Mouse (Mus musculus): Measurements from ENCODE around the gene Tusc2. TPM values are rescaled to one million over a fixed set of nuclear protein-coding genes. Genes with fewer than 3 reads are reported as not detected.

Gene Tusc2
- 19.4 and 22.3 TPM in 2 replicates for polyA plus RNA-seq (2012; rRNA removed)

DNA sequence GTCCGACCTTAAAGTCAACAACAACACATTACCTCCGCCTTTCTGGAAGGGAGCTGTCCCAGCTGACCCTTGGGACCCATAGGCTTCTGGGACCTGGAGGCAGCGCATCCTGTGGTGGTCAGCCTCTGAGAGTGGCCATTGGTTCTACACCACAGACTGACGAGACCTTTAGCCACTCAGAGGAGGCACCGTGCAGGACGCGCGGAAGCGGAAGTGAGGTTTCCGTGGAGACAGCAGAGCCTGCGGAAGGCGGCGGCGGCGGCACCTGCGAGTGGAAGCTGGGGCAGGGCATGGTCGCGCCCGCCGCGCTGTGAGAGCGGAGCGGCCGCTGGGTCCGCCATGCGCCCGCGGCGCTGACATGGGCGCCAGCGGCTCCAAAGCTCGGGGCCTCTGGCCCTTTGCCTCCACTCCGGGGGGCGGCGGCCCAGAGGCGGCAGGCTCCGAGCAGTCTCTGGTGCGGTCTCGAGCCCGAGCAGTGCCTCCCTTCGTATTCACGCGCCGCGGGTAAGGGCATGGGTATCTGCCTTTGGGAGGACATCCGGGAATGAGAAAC is at the start of gene Tusc2:
Gene Tusc2 (plus strand): TSS at position 227 of the 553 bp plus-strand sequence.

DNA sequence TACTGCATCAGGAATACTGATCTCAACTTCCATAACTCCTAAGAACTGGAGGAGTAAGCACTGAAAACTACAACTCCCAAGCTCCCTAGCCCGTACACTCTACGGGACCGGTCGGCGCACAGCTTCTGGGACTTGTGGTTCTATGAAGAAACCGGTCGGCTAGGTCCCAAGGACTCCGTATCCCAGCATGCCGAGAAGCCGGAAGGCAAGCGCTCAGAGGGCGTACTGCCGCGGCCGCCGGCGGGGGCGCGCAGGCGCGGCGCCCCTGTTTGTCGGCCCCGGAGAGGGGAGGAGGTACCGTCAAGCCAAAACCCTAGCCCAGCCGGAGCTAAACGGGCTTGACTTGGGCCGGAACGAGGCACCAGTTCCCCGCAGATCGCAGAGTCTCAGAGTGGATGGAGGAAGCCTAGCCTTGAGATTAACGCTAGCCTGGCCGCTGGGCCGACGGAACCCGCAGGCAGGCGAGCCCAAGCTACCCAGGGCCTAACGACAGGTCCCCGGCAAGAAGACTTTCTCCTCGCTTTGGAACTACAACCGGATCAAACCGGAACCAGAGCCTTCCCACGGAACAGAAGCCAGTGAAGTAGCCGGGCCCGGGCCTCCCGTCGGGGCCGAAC is 29.2 kb upstream of the Tusc2 start, which contains the start of gene Tmem115:
Gene Tmem115 (plus strand): TSS at position 155 of the 617 bp plus-strand sequence.

DNA sequence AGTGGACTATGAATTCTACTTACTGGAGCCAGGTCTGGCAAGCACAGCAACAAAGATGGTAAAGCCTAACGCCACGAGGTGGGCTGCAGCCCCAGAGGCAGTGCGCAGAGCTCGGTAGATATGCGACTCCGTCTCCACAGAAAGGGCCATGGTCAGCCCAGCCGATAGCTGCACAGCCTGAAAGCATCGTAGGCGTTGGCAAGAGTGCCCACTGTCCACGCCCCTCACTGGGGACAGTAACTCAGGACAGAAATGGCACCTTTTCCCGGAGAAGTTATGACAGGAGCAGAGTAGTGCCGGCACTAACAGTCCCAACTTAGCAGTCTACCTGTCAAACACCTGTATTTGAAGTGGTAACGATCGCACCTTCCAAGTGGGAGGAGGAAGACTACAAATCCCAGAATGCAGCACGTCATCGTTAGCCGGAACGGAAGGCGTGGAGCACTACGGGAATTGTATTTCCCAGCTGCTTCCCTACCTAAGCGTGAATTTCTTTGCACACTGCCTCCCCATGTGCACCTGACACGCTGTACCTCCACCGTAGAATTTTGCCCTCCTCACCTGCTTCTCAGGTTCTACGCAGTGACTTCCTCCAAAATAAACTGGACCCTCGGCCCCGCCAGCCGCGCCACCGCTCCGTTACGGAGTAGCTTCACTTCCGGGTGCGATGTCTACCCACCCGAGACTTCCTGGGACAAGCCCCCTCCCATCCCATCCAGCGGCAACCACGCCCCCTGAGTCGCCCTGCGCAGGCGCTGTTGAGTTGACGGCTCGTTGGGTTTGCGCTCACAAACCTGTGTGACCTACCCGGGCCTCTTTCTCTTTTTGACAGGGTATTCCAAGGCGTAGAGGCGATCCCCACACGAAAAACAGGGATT is 21.3 kb upstream of the Tusc2 start, which contains the start of the genes Cyb561d2 and Nprl2:
Gene Cyb561d2 (minus strand): TSS at position 720 of the 878 bp plus-strand sequence.
Gene Nprl2 (plus strand): TSS at position 753 of the 878 bp plus-strand sequence.

DNA sequence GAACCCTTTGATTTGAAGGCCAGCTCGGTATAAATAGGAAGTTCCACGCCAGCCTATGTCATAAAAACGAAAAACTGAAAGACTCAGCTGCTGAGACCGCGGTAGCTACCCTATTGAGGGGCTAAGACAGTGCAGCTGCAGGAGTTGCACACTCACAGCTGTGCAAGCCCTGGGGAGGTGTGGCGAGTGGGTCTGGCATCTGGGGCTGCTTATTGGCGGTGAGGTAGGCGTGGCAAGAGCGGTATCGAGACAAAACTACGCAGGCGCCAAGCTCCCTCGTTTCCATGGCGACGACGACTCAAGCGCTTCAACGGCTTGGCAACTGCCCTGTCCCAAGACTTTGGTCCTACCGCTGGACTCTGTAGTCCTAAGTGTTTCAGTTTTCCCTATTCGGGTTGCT is 16.0 kb upstream of the Tusc2 start, which contains the start of gene Zmynd10:
Gene Zmynd10 (plus strand): TSS at position 273 of the 400 bp plus-strand sequence.

DNA sequence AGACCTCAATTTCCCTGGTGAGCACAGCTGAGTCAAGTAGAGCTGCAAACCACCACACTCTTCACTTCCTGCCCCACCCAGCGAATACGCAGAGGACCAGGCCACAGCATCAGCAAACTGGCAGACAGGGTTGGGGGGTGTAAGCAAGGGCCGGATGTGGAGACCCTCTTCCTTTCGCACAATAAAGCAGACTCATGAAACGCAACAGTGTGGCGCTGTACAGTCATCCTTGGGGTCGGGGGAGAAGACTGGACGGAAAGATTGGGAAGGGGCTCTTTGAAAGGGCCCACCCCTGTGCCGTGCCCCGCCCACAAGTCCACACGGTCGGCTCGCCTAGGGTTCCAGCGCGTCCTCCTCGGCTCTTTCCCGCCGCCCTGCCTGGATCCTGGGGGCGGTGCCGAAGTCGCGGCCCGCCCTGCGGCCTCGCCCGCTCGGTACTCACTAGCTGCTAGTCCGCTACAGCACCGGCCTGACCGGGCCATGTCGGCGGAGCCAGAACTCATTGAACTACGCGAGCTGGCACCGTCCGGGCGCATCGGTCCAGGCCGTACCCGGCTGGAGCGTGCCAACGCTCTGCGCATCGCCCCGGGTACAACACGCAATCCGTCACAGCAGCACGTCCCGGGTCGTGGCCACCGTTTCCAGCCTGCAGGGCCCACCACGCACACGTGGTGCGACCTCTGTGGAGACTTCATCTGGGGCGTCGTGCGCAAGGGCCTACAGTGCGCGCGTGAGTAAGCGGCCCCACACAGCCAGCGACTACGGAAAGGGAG is 11.8 kb upstream of the Tusc2 start, which contains the start of gene Rassf1:
Gene Rassf1 (plus strand): TSS at position 439 of the 773 bp plus-strand sequence.

DNA sequence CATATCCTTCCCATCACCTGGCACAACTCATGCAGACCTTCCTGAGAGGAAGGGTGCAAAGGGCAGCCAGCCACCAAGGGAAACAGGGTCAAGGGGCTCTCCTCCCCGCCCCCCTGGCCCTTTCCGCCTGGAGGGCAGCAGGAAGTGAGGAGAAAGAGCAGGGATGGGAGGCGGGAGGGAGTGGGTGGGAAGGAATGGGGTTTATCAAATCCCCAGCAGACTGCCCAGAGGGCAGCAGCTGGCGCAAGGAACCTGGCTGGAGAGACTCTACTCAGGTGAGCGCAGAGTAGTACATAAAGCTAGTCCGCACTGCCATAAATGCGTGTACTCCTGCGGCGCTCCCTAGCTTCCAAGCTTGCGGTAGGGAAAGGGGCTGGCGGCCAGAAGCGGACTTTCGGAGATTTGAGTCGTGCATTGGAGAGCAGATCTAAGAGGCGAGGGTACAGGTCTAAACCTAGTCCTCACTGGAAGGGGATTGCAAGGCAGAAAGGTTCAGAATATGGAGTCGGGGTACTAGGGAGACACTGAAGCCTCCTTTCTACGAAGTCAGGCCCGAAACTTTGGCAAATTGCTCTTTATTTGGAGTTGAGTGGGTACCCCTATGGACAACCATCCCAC is 4.8 kb downstream of the Tusc2 start, which contains the start of gene Hyal2:
Gene Hyal2 (plus strand): TSS at position 244 of the 618 bp plus-strand sequence.

DNA sequence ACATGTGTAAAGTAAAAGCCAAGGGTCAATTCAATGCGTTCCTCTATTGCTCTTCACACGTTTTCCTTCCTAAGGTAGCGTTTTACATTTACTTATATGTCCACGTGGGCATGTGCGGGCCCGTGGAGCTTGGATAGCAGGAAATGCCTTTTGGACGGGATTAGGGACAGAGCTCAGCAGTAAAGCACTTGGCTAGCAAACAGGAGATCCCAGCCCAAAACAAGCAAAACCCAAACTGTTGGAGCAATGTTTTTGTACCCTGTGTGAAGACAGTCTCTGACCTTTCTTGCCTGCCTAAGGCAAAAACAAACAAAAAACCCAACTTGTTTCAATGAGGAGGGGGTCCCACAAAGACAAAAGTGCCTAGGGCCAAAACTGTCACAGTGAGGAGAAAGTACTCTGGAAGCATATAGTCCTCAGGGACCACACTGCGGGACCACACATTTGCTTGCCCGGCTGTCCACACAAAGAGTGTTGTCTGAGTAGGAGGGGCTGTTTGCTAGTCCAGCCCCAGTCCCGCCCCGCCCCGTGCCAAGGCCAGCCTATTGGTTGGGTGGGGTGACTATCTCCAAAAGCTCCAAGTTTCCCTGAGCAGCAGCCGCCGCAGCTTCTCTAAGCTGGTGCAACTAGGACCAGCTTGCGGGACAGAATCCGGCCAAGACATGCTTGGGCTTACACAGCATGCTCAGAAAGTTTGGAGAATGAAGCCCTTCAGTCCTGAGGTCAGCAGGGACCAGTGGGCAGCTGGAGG is 13.5 kb downstream of the Tusc2 start, which contains the start of gene Hyal1:
Gene Hyal1 (plus strand): TSS at position 571 of the 751 bp plus-strand sequence.

DNA sequence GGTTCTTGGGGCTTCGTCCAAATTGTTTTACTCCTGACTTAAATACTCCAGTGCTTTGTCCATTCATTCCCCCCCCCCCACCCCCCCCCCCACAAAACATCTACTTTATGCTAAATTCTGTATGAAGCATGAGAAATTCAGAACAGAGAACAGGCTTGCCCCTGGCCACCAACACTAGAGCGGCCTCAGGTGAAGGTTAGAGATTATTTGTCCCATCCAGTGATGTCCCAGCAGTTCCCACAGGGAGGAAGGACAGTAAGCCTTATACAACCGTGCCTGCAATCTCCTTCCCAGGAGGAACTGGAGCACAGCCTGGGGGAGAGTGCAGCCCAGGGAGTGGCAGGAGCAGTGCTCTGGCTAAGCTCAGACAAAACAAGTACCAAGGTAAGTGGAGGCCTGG is 15.5 kb downstream of the Tusc2 start, which contains the start of gene Naa80:
Gene Naa80 (plus strand): TSS at position 301 of the 400 bp plus-strand sequence.

DNA sequence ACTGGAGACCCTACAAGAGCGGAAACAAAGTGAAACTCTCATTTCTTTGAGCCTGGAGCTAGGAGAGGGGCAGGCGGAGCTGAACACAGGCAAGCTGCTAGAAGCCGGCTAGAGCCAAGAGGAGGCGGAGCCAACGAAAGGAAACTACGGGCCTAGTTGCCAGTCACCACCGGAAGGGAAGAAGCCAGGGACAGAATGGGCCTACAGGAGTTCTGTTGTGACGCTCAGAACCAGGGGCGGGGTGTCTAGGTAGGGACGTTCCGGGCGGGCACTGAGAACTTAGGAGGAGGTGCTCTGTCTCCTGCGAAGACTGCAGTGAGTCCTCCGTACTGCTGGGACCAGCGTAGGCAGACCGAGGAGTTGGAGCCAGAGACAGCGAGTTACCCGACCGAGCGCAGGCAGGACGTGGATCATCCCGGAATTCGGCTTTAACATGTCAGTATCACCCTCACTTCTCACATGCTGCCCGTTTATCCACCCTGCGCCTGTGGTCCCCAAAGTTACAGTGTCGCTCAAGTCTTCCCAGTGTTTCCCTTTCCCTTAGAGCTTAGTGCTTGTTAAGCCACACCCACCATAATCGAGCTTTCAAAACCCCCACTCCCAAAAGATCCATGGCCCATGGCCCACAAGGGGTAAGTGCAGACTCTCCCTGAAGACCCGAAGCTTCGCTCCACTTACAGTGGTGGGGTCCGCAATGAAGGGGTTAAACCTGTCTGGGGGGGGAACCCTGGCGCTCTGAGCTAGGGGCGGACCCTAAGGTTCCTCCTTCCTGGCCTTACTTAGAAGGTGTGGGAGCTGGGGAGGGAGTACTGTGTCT is 17.7 kb downstream of the Tusc2 start, which contains the start of gene Hyal3:
Gene Hyal3 (plus strand): TSS at position 318 of the 817 bp plus-strand sequence.

DNA sequence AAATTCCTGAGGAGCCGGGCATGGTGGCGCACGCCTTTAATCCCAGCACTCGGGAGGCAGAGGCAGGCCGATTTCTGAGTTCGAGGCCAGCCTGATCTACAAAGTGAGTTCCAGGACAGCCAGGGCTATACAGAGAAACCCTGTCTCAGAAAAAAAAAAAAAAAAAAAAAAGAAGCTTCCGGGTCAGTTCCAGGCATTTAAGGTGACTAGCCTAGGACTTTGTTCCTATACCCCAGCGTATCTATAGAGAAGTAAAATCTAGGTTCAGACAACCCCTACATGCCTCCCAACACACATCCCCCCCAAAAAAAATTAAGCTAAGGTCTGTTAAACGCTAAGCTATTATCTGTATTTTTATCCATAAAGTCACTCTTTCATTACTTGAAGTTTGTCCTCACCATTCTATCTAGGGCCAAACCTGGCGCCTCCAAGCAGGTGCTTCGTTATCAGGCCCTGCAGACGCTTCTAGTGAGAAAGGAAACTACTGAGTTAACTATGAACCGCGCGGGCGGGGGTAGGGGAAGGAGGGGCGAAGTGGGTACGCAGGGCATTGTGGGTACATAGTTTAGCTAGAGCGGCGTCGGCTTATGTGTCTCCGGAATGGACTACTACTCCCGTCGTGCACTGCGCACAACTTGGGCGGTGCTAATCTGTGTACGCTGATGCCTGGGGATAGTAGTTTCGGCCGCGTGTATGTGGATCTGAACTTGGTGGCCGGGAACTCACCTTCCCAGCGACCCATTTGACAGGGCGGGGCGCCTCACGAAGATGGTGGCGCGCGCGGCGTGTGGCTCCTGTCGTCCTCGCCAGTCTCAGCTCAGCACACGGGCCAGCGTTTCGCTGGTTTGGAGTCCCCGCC is 24.1 kb downstream of the Tusc2 start, which contains the start of gene Ifrd2:
Gene Ifrd2 (plus strand): TSS at position 669 of the 859 bp plus-strand sequence.

DNA sequence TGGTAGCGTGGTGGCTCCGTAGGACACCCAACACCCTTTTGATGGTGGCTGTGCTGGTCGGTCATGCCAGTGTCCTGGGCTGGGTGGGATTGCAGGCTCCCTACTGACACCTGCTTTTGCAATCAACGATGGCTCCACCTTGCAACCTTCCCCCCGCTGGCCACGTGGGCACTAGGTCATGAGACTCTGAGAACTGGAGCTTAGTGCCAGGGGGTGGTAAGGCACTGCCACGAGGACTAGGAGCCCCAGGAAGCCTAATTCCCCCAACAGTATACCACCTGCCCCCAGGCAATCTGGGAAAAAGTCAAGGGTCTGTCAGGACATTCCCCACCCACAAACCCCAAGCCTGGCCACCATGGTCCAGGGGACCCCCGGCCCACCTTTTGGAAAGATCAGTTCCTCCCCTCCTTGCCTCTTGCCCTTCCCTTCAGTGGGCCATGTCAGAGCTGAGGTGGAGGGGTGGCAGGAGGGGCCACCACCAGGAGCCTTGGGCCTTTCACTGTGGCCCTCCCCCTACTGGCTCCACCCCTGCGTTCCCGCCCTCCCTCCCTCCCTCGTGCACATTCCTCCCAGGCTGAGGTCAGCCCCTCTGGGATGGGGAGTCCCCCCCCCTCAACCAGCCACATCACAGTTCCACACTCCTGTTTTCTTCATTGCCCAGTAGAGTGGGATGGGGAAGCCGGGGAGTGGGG is 45.8 kb downstream of the Tusc2 start, which contains the start of gene Sema3b:
Gene Sema3b (minus strand): TSS at position 489 of the 692 bp plus-strand sequence.

Other genes starting within 250 kb of the Tusc2 start
- gene Hemk1, start 224.9 kb upstream of the Tusc2 start, polyA plus RNA-seq (2012; rRNA removed), result 2.7 and 3.2 TPM in 2 replicates
- 0.07 and 0.10 TPM in 2 replicates for gene 6430571L13Rik, start 222.7 kb upstream of the Tusc2 start, polyA plus RNA-seq (2012; rRNA removed)
- gene Cacna2d2, start 163.6 kb upstream of the Tusc2 start, polyA plus RNA-seq (2012; rRNA removed), result 0.02 and 0.03 TPM in 2 replicates
- gene Tmem115, start 29.3 kb upstream of the Tusc2 start, polyA plus RNA-seq (2012; rRNA removed), result 6.5 and 7.8 TPM in 2 replicates
- gene Cyb561d2, start 21.1 kb upstream of the Tusc2 start, polyA plus RNA-seq (2012; rRNA removed), result 9.6 and 9.8 TPM in 2 replicates
- gene Nprl2, start 21.0 kb upstream of the Tusc2 start, polyA plus RNA-seq (2012; rRNA removed), result 9.9 and 10.8 TPM in 2 replicates
- 0.14 and 0.29 TPM in 2 replicates for gene Zmynd10, start 16.0 kb upstream of the Tusc2 start, polyA plus RNA-seq (2012; rRNA removed)
- 14.2 and 15.7 TPM in 2 replicates for gene Rassf1, start 11.7 kb upstream of the Tusc2 start, polyA plus RNA-seq (2012; rRNA removed)
- gene Hyal2, start 4.7 kb downstream of the Tusc2 start, polyA plus RNA-seq (2012; rRNA removed), result 19.0 and 20.3 TPM in 2 replicates
- gene Hyal1, start 13.7 kb downstream of the Tusc2 start, polyA plus RNA-seq (2012; rRNA removed), result 1.1 and 1.3 TPM in 2 replicates
- gene Naa80, start 15.6 kb downstream of the Tusc2 start, polyA plus RNA-seq (2012; rRNA removed), result 9.6 and 12.1 TPM in 2 replicates
- 0.44 and 0.53 TPM in 2 replicates for gene Hyal3, start 17.6 kb downstream of the Tusc2 start, polyA plus RNA-seq (2012; rRNA removed)
- gene Ifrd2, start 24.4 kb downstream of the Tusc2 start, polyA plus RNA-seq (2012; rRNA removed), result 117 and 130 TPM in 2 replicates
- 0.17 and 0.54 TPM in 2 replicates for gene Sema3b, start 46.0 kb downstream of the Tusc2 start, polyA plus RNA-seq (2012; rRNA removed)
- 115 and 121 TPM in 2 replicates for gene Gnai2, start 72.1 kb downstream of the Tusc2 start, polyA plus RNA-seq (2012; rRNA removed)
- gene Slc38a3, start 106.3 kb downstream of the Tusc2 start, polyA plus RNA-seq (2012; rRNA removed), result 16.5 and 19.2 TPM in 2 replicates
- gene Gnat1, start 116.5 kb downstream of the Tusc2 start, polyA plus RNA-seq (2012; rRNA removed), result 0.02 TPM in 1 of 2 replicates, not detected in the other
- gene Sema3f, start 147.2 kb downstream of the Tusc2 start, polyA plus RNA-seq (2012; rRNA removed), result 2.7 and 2.8 TPM in 2 replicates
- 38.0 and 39.9 TPM in 2 replicates for gene Rbm5, start 207.7 kb downstream of the Tusc2 start, polyA plus RNA-seq (2012; rRNA removed)